27 mouse cellular contexts compared by ENCODE assay signal in the genomic region with DNA sequence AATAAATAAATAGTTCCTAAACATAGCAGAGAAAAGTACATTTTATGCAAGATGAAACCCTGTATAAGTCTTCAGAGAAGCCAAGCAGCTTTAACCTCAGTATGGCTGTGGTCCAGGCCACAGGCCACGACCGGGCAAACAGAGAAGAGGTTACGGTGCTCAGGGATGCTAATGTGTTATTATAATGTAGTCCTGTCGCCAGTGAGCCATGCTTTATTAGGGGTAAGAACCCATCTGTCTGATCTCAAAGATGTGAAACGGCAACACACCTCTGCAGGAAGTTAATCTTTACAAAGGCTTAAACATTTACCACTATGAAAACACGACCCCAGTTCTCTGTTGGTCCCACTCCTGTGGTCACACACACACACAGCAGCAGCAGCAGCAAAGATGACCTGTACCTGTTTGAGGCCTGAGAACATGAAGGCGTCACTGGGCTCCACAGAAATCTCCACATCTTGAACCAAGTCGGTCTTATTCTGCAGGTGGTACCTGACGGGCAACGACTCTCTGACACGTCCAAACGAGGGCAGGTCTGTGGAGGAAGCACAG. TPM values are rescaled to one million over a fixed set of nuclear protein-coding genes. Genes with fewer than 3 reads are reported as not detected.
DNase-seq lines count a peak whose midpoint lies in the region; ATAC-seq and TF ChIP-seq lines count a peak whose summit lies in the region.
"Had no signal": no experiment of that assay in that cellular context is flagged by ENCODE, and none has a peak within 500 bp of the region (broad histone marks: within the 10 kb centered on the region; RNA-seq: fewer than 3 reads in every experiment).

No protein-coding gene starts in this region.

- POLR2A ChIA-PET in Patski (lab: Charles Lee): interaction anchor here (0.6 kb wide), 1 partner anchor 39 kb away, joined by 3 read pairs; no protein-coding TSS in a partner anchor

- H3K9me3 ChIP-seq in kidney, embryonic 15.5 days (replicated peaks): no peaks in the 10 kb centered on the region
- H3K9me3 ChIP-seq in intestine, embryonic 16.5 days (ENCODE audit: control insufficient read depth, low read length): no peaks in the 10 kb centered on the region
- no peaks in the 10 kb centered on the region for H3K9me3 ChIP-seq in liver, embryonic 16.5 days (replicated peaks; ENCODE audit: control insufficient read depth, low read length)
- H3K9me3 ChIP-seq in midbrain, embryonic 10.5 days (replicated peaks): no peaks in the 10 kb centered on the region
- H3K9me3 ChIP-seq: embryonic facial prominence, embryonic 15.5 days; heart, embryonic 13.5 days; hindbrain, embryonic 12.5 days; limb, embryonic 13.5 days; lung, embryonic 15.5 days; neural tube, embryonic 13.5 days had no signal

- WGBS in kidney, embryonic 15.5 days: 52% methylated on average over 12 of the region's 12 CpGs
- WGBS in intestine, embryonic 16.5 days: 49% methylated on average over 12 of the region's 12 CpGs
- 62% methylated on average over 12 of the region's 12 CpGs for WGBS in liver, embryonic 16.5 days (ENCODE audit: insufficient replicate concordance)
- 92% methylated on average over 12 of the region's 12 CpGs for WGBS in midbrain, embryonic 10.5 days

- TF ChIP-seq CTCF in Patski (IDR thresholded peaks at IDR 0.05): no peak

- H3K27ac ChIP-seq in kidney, embryonic 15.5 days: peak overlapping the region; percentile 74
- H3K27ac ChIP-seq in intestine, embryonic 16.5 days (ENCODE audit: low read length): no peak overlapping the region
- peak overlapping the region; percentile 55 for H3K27ac ChIP-seq in liver, embryonic 16.5 days (ENCODE audit: low read length)
- H3K27ac ChIP-seq in midbrain, embryonic 10.5 days (replicated peaks): no peak overlapping the region
- H3K27ac ChIP-seq: embryonic facial prominence, embryonic 15.5 days; gastrocnemius, adult 2 months; heart, embryonic 13.5 days; hindbrain, embryonic 12.5 days; limb, embryonic 13.5 days; lung, embryonic 15.5 days; macrophage; neural tube, embryonic 13.5 days had no signal

- no peak overlapping the region for H3K9ac ChIP-seq in kidney, embryonic 15.5 days
- no peak overlapping the region for H3K9ac ChIP-seq in intestine, embryonic 16.5 days (ENCODE audit: low read depth, low read length)
- no peak overlapping the region for H3K9ac ChIP-seq in liver, embryonic 16.5 days (ENCODE audit: low read depth, low read length)
- H3K9ac ChIP-seq: embryonic facial prominence, embryonic 15.5 days; heart, embryonic 13.5 days; hindbrain, embryonic 12.5 days; limb, embryonic 13.5 days; lung, embryonic 15.5 days; neural tube, embryonic 13.5 days had no signal

- H3K27me3 ChIP-seq in kidney, embryonic 15.5 days: no peaks in the 10 kb centered on the region
- H3K27me3 ChIP-seq in Patski: no peaks in the 10 kb centered on the region
- H3K27me3 ChIP-seq in intestine, embryonic 16.5 days (replicated peaks; ENCODE audit: control insufficient read depth, insufficient read depth, low read length): no peaks in the 10 kb centered on the region
- no peaks in the 10 kb centered on the region for H3K27me3 ChIP-seq in liver, embryonic 16.5 days (ENCODE audit: control insufficient read depth, insufficient read depth, low read depth, low read length)
- no peaks in the 10 kb centered on the region for H3K27me3 ChIP-seq in midbrain, embryonic 10.5 days (ENCODE audit: low read depth, poor library complexity, severe bottlenecking)
- H3K27me3 ChIP-seq: embryonic facial prominence, embryonic 15.5 days; heart, embryonic 13.5 days; hindbrain, embryonic 12.5 days; limb, embryonic 13.5 days; lung, embryonic 15.5 days; neural tube, embryonic 13.5 days had no signal

- CTCF ChIA-PET in Patski (lab: Charles Lee): interaction anchor here (1.3 kb wide), 1 partner anchor 22 kb away, joined by 3 read pairs; no protein-coding TSS in a partner anchor

- H3K4me3 ChIP-seq in kidney, embryonic 15.5 days (replicated peaks): no peak overlapping the region
- H3K4me3 ChIP-seq in intestine, embryonic 16.5 days (ENCODE audit: low read length): no peak overlapping the region
- no peak overlapping the region for H3K4me3 ChIP-seq in liver, embryonic 16.5 days (ENCODE audit: low read depth, low read length)
- no peak overlapping the region for H3K4me3 ChIP-seq in midbrain, embryonic 10.5 days
- H3K4me3 ChIP-seq: embryonic facial prominence, embryonic 15.5 days; gastrocnemius, adult 2 months; heart, embryonic 13.5 days; hindbrain, embryonic 12.5 days; limb, embryonic 13.5 days; lung, embryonic 15.5 days; myocyte; neural tube, embryonic 13.5 days had no signal

- H3K36me3 ChIP-seq in kidney, embryonic 15.5 days: peaks cover 95% of the 10 kb centered on the region
- peaks cover 3% of the 10 kb centered on the region for H3K36me3 ChIP-seq in intestine, embryonic 16.5 days (ENCODE audit: control insufficient read depth, insufficient read depth, low read length)
- peaks cover 8% of the 10 kb centered on the region for H3K36me3 ChIP-seq in liver, embryonic 16.5 days (ENCODE audit: control insufficient read depth, insufficient read depth)
- peaks cover 95% of the 10 kb centered on the region for H3K36me3 ChIP-seq in midbrain, embryonic 10.5 days

- H3K4me1 ChIP-seq in kidney, embryonic 15.5 days: peaks cover 5% of the 10 kb centered on the region
- no peaks in the 10 kb centered on the region for H3K4me1 ChIP-seq in intestine, embryonic 16.5 days (ENCODE audit: control insufficient read depth, insufficient read depth, low read length)
- no peaks in the 10 kb centered on the region for H3K4me1 ChIP-seq in liver, embryonic 16.5 days (ENCODE audit: control insufficient read depth, low read depth, low read length)
- H3K4me1 ChIP-seq in midbrain, embryonic 10.5 days: no peaks in the 10 kb centered on the region
- H3K4me1 ChIP-seq: embryonic facial prominence, embryonic 15.5 days; hindbrain, embryonic 12.5 days; lung, embryonic 15.5 days; neural tube, embryonic 13.5 days had no signal

- DNase-seq in kidney, postnatal 25 days: no peak
- peak; percentile 22 for DNase-seq in Patski (ENCODE audit: low read depth, low spot score)
- DNase-seq in midbrain, embryonic 10.5 days (ENCODE audit: low spot score): no peak
- DNase-seq in B cell, adult 2 months: no peak
- DNase-seq: adrenal gland, postnatal 14 days; cerebellum, adult 8-10 months; gastrocnemius, adult 2 months; heart, postnatal 14 days; layer of hippocampus, adult 9-11 months; retina, postnatal 1 day; right cerebral cortex, postnatal 25 days; spleen, adult 18-20 months; thymus, adult 18-20 months; thymus, postnatal 36 days had no signal

- in situ Hi-C loops in Patski (cut with MboI; ENCODE audit: low pct_unique_long_range_greater_than_20kb): no loop called here

- ATAC-seq in kidney, embryonic 15.5 days (replicated peaks; ENCODE audit: low FRiP score): peak; percentile 87
- peak; percentile 47 for ATAC-seq in Patski
- peak; percentile 63; the same call in 1 of the 2 replicates for ATAC-seq in intestine, embryonic 16.5 days
- ATAC-seq in liver, embryonic 16.5 days (ENCODE audit: low read depth): peak; percentile 87
- ATAC-seq: forebrain, embryonic 14.5 days; midbrain, embryonic 16.5 days had no signal

- no peak overlapping the region for H3K4me2 ChIP-seq in kidney, embryonic 15.5 days
- H3K4me2 ChIP-seq in intestine, embryonic 16.5 days (ENCODE audit: low read depth, low read length): no peak overlapping the region
- no peak overlapping the region; the same call in 1 of the 2 replicates for H3K4me2 ChIP-seq in liver, embryonic 16.5 days (ENCODE audit: low read depth, low read length)
- H3K4me2 ChIP-seq: embryonic facial prominence, embryonic 15.5 days; heart, embryonic 13.5 days; hindbrain, embryonic 12.5 days; limb, embryonic 13.5 days; lung, embryonic 15.5 days; neural tube, embryonic 13.5 days had no signal

RNA-seq across cellular contexts. Expression of a gene that starts 38.6 kb away (rescaled TPM):
- 32.5 and 34.5 TPM in 2 replicates for polyA plus RNA-seq in kidney, embryonic 15.5 days (2015; fragmentation: Nextera tagmentation; extraction: Ambion mirVana)
- polyA plus RNA-seq in Patski (2021): 40.4 TPM
- polyA plus RNA-seq in intestine, embryonic 16.5 days (2015; fragmentation: Nextera tagmentation; extraction: Ambion mirVana): 26.1 and 28.3 TPM in 2 replicates
- polyA plus RNA-seq in liver, embryonic 16.5 days (2015; fragmentation: Nextera tagmentation; extraction: Ambion mirVana): 13.9 and 14.7 TPM in 2 replicates
- 32.5 and 39.2 TPM in 2 replicates for polyA plus RNA-seq in midbrain, embryonic 10.5 days (2016; fragmentation: Nextera tagmentation; extraction: Ambion mirVana)

RNA-seq across cellular contexts. Expression of a gene that starts 38.8 kb away (rescaled TPM):
- polyA plus RNA-seq in kidney, embryonic 15.5 days (2015; fragmentation: Nextera tagmentation; extraction: Ambion mirVana): 38.5 and 38.7 TPM in 2 replicates
- 34.6 TPM for polyA plus RNA-seq in Patski (2021)
- polyA plus RNA-seq in intestine, embryonic 16.5 days (2015; fragmentation: Nextera tagmentation; extraction: Ambion mirVana): 30.4 and 34.9 TPM in 2 replicates
- 15.9 and 16.1 TPM in 2 replicates for polyA plus RNA-seq in liver, embryonic 16.5 days (2015; fragmentation: Nextera tagmentation; extraction: Ambion mirVana)
- polyA plus RNA-seq in midbrain, embryonic 10.5 days (2016; fragmentation: Nextera tagmentation; extraction: Ambion mirVana): 41.6 and 45.5 TPM in 2 replicates

RNA-seq across cellular contexts. Expression of a gene that starts 48.5 kb away (rescaled TPM):
- polyA plus RNA-seq in kidney, embryonic 15.5 days (2015; fragmentation: Nextera tagmentation; extraction: Ambion mirVana): 12.3 and 13.8 TPM in 2 replicates
- polyA plus RNA-seq in Patski (2021): 14.7 TPM
- polyA plus RNA-seq in intestine, embryonic 16.5 days (2015; fragmentation: Nextera tagmentation; extraction: Ambion mirVana): 4.7 TPM in 2 replicates
- polyA plus RNA-seq in liver, embryonic 16.5 days (2015; fragmentation: Nextera tagmentation; extraction: Ambion mirVana): 0.30 and 0.33 TPM in 2 replicates
- polyA plus RNA-seq in midbrain, embryonic 10.5 days (2016; fragmentation: Nextera tagmentation; extraction: Ambion mirVana): 22.2 and 28.2 TPM in 2 replicates
- polyA plus RNA-seq: macrophage, myocyte had no signal

Comparison
In these comparisons a context has a peak if more than half of its experiments do, and no peak if none do; other contexts are left out.
1. H3K27ac ChIP-seq: peak in kidney, embryonic 15.5 days (single experiment) and liver, embryonic 16.5 days (single experiment); none in intestine, embryonic 16.5 days (single experiment) and midbrain, embryonic 10.5 days (single experiment).
2. Peak in every context shown above with its lines, with median percentiles within 50 percentile points of each other: ATAC-seq.